Mouse (Mus musculus) forebrain, embryonic 10.5 days (tissue): ENCODE measurements around the gene Olfr1428. TPM values are rescaled to one million over a fixed set of nuclear protein-coding genes. Genes with fewer than 3 reads are reported as not detected.

Source experiments
- polyA plus RNA-seq: library from polyadenylated mRNA; unstranded; fragments of >200 nt; fragmentation: Nextera tagmentation; extraction: Ambion mirVana; gene quantifications from 2 replicates; pipeline ENCODE4 v1.2.1, GENCODE M21; 2016

The Olfr1428 gene
- polyA plus RNA-seq, 1 experiment from 2014 or later = not detected

Other genes with a start within 250 kb of the Olfr1428 start
- gene Olfr1419, start 240.8 kb downstream of the Olfr1428 start, polyA plus RNA-seq = not detected in 2 replicates
- gene Olfr1420, start 229.3 kb downstream of the Olfr1428 start, polyA plus RNA-seq = not detected in 2 replicates
- 22.6 and 24.5 TPM in 2 replicates for gene Patl1, start 203.5 kb downstream of the Olfr1428 start, polyA plus RNA-seq
- gene Osbp, start 150.0 kb downstream of the Olfr1428 start, polyA plus RNA-seq = 3.2 and 3.3 TPM in 2 replicates
- 0.04 TPM in 2 replicates for gene Olfr1423, start 74.6 kb downstream of the Olfr1428 start, polyA plus RNA-seq
- not detected in 2 replicates for gene Olfr1424, start 53.2 kb downstream of the Olfr1428 start, polyA plus RNA-seq
- not detected in 2 replicates for gene Olfr1425, start 38.2 kb downstream of the Olfr1428 start, polyA plus RNA-seq
- not detected in 2 replicates for gene Olfr1426, start 23.9 kb downstream of the Olfr1428 start, polyA plus RNA-seq
- not detected in 2 replicates for gene Olfr1427, start 12.6 kb downstream of the Olfr1428 start, polyA plus RNA-seq
- not detected in 2 replicates for gene Olfr76, start 7.3 kb upstream of the Olfr1428 start, polyA plus RNA-seq
- not detected in 2 replicates for gene Olfr1555-ps1, start 54.2 kb upstream of the Olfr1428 start, polyA plus RNA-seq
- not detected in 2 replicates for gene Olfr1431, start 84.7 kb upstream of the Olfr1428 start, polyA plus RNA-seq
- not detected in 2 replicates for gene Olfr1432, start 116.7 kb upstream of the Olfr1428 start, polyA plus RNA-seq
- not detected in 2 replicates for gene Olfr262, start 125.8 kb upstream of the Olfr1428 start, polyA plus RNA-seq
- gene Olfr235, start 145.1 kb upstream of the Olfr1428 start, polyA plus RNA-seq = not detected in 2 replicates
- not detected in 2 replicates for gene Olfr1434, start 164.0 kb upstream of the Olfr1428 start, polyA plus RNA-seq
- gene Olfr1436, start 183.2 kb upstream of the Olfr1428 start, polyA plus RNA-seq = not detected in 2 replicates
- not detected in 2 replicates for gene Olfr1437, start 209.2 kb upstream of the Olfr1428 start, polyA plus RNA-seq
- gene Olfr1438-ps1, start 220.0 kb upstream of the Olfr1428 start, polyA plus RNA-seq = not detected in 2 replicates